Mouse (Mus musculus) embryonic fibroblast, embryonic 13.5 days (primary cell): ENCODE data around the gene Zbtb22.

Experiments used
- CTCF ChIP-seq: IDR thresholded peaks from 2 replicates; pipeline ENCODE4 v1.5.1; 2011; ENCODE audit warnings: mild to moderate bottlenecking, control low read depth, low read length, moderate library complexity, borderline replicate concordance; ENCODE audit not compliant: insufficient read depth
- POLR2A ChIP-seq: IDR thresholded peaks from 2 replicates; pipeline ENCODE4 v1.6.1; 2011; ENCODE audit warnings: low read depth, mild to moderate bottlenecking, control low read depth, low read length, moderate library complexity

GRCm38 (mm10) chr17:33951021-33951946 lies 35.6 kb downstream of the Zbtb22 start, which contains the start of gene B3galt4:
- TF ChIP-seq CTCF = no peak
- TF ChIP-seq POLR2A = peak; percentile 78
